Mouse (Mus musculus): ENCODE results near the gene Cldn22. TPM values are rescaled to one million over a fixed set of nuclear protein-coding genes. Genes with fewer than 3 reads are reported as not detected.

Gene Cldn22
- polyA plus RNA-seq (2012; rRNA removed), result 0.40 and 0.79 TPM in 2 replicates

DNA sequence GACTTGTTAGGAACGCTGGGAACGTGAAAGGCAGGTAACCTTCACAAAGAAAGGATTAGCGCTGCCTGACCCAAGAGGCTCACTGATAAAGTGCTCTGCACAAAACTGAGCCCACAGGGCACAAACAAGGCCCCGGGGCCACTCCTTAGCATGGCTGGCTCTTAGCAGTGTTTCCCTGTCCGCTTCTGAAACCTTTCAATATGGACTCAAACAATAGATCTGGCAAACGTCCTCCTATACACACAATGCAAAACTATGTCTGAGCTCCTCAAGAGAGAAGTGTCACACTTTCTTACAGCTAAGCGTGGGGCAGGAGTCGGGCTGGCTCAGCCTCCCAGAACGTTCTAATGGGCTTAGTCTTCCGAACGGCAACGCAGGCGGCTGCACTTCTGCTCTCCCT, at the start of gene Cldn22:
Cldn22 (plus strand) TSS at position 301 of the 400 bp plus-strand sequence.
- H3K4me3 ChIP-seq (ENCODE audit: control insufficient read depth, insufficient read depth, low read length), result no peak within 1 kb of the TSS
- 90% methylated on average over 13 of the region's 13 CpGs for WGBS
- no peak for DNase-seq
- no peak within 1 kb of the TSS for H3K27ac ChIP-seq (ENCODE audit: control insufficient read depth, insufficient read depth, low read length)
- TF ChIP-seq POLR2A (IDR thresholded peaks at IDR 0.05; ENCODE audit: control insufficient read depth, extremely low read depth, insufficient read depth, low read length, poor library complexity) (no peak), CTCF (IDR thresholded peaks at IDR 0.05; ENCODE audit: borderline replicate concordance, control insufficient read depth, extremely low read depth, insufficient read depth, low read length, poor library complexity) (no peak)
- H3K4me1 ChIP-seq (replicated peaks; ENCODE audit: control insufficient read depth, insufficient read depth, low read length), result no peaks in the 10 kb centered on the region
- H3K36me3 ChIP-seq (ENCODE audit: control insufficient read depth, insufficient read depth, low read length), result no peaks in the 10 kb centered on the region
- H3K27me3 ChIP-seq (ENCODE audit: control insufficient read depth, insufficient read depth, low read length), result no peaks in the 10 kb centered on the region

DNA sequence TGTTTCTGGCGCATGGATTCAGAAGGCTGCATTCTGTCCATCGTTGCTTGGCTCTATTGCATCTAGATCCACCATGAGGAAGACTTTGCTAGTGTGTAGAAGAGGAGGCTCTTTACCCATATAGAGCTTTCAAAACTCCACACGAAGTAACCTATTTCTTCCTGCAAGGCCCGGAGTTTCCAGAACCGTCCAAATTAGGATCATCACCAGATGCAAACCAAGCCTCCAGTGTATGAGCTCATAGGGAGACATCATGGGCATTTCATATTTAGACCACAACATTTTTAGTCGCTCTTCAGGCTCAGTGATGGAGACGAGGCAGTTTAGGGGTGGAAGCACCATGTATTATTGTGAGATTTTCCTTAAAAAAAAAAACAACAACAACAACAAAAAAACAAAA, 46.9 kb upstream of the Cldn22 start:
- TF ChIP-seq POLR2A (IDR thresholded peaks at IDR 0.05; ENCODE audit: control insufficient read depth, extremely low read depth, insufficient read depth, low read length, poor library complexity), result no peak
- TF ChIP-seq CTCF (IDR thresholded peaks at IDR 0.05; ENCODE audit: borderline replicate concordance, control insufficient read depth, extremely low read depth, insufficient read depth, low read length, poor library complexity), result no peak
- no peak for DNase-seq
- WGBS, result 93% methylated on average over 7 of the region's 7 CpGs
- Histone ChIP-seq H3K4me3 (ENCODE audit: control insufficient read depth, insufficient read depth, low read length) (no peak overlapping the region), H3K36me3 (ENCODE audit: control insufficient read depth, insufficient read depth, low read length) (no peaks in the 10 kb centered on the region), H3K4me1 (replicated peaks; ENCODE audit: control insufficient read depth, insufficient read depth, low read length) (no peaks in the 10 kb centered on the region), H3K27me3 (ENCODE audit: control insufficient read depth, insufficient read depth, low read length) (no peaks in the 10 kb centered on the region), H3K27ac (ENCODE audit: control insufficient read depth, insufficient read depth, low read length) (no peak overlapping the region)

DNA sequence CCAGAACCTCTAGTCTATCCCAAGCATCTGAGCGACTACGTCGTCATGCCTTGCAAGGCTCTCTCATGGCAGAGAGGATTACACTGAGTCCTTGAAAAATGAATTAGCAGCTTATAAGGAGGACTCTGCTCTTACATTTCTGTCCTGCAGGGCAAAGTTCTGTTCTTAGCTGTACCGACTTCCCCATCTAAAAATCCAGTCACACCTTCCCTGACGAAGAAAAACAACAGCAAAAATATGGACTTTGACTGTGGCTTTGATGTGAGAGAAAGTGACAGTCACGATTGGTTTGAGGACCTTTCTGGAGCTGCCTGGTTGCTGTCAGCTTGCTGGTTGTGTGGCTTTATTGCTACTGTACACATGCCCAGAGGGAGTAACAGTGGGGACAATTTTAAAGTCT, 44.7 kb upstream of the Cldn22 start:
- no peaks in the 10 kb centered on the region for H3K4me1 ChIP-seq (replicated peaks; ENCODE audit: control insufficient read depth, insufficient read depth, low read length)
- DNase-seq, result no peak
- 74% methylated on average over 6 of the region's 6 CpGs for WGBS

DNA sequence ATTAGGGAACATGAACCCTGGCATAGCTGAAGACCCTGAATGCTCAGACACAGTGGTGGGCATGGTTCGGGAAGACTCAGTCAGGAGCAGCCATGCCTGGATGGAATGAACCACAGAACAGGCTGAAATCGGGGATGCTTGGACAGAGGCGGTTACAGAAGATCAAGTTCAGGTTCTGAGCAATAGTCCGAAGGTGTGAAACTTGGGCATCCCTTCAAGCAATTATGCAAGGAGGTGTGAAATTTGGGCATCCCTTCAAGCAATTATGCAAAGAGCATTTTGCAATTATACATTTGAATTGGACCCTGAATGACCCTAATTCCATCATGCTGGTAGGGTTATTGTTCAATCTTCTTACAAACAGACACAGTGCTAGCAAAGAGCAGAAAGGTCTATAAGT, 42.4 kb upstream of the Cldn22 start:
- no peaks in the 10 kb centered on the region for H3K27me3 ChIP-seq (ENCODE audit: control insufficient read depth, insufficient read depth, low read length)
- WGBS, result 95% methylated on average over 4 of the region's 4 CpGs
- TF ChIP-seq CTCF (IDR thresholded peaks at IDR 0.05; ENCODE audit: borderline replicate concordance, control insufficient read depth, extremely low read depth, insufficient read depth, low read length, poor library complexity), result no peak
- TF ChIP-seq POLR2A (IDR thresholded peaks at IDR 0.05; ENCODE audit: control insufficient read depth, extremely low read depth, insufficient read depth, low read length, poor library complexity), result no peak
- no peaks in the 10 kb centered on the region for H3K4me1 ChIP-seq (replicated peaks; ENCODE audit: control insufficient read depth, insufficient read depth, low read length)
- H3K27ac ChIP-seq (ENCODE audit: control insufficient read depth, insufficient read depth, low read length), result no peak overlapping the region
- no peaks in the 10 kb centered on the region for H3K36me3 ChIP-seq (ENCODE audit: control insufficient read depth, insufficient read depth, low read length)
- H3K4me3 ChIP-seq (ENCODE audit: control insufficient read depth, insufficient read depth, low read length), result no peak overlapping the region
- DNase-seq, result no peak

More for the DNA sequence above, 44.7 kb upstream of the Cldn22 start:
- no peaks in the 10 kb centered on the region for H3K27me3 ChIP-seq (ENCODE audit: control insufficient read depth, insufficient read depth, low read length)
- no peak for TF ChIP-seq CTCF (IDR thresholded peaks at IDR 0.05; ENCODE audit: borderline replicate concordance, control insufficient read depth, extremely low read depth, insufficient read depth, low read length, poor library complexity)
- TF ChIP-seq POLR2A (IDR thresholded peaks at IDR 0.05; ENCODE audit: control insufficient read depth, extremely low read depth, insufficient read depth, low read length, poor library complexity), result no peak
- H3K27ac ChIP-seq (ENCODE audit: control insufficient read depth, insufficient read depth, low read length), result no peak overlapping the region
- H3K4me3 ChIP-seq (ENCODE audit: control insufficient read depth, insufficient read depth, low read length), result no peak overlapping the region
- no peaks in the 10 kb centered on the region for H3K36me3 ChIP-seq (ENCODE audit: control insufficient read depth, insufficient read depth, low read length)

DNA sequence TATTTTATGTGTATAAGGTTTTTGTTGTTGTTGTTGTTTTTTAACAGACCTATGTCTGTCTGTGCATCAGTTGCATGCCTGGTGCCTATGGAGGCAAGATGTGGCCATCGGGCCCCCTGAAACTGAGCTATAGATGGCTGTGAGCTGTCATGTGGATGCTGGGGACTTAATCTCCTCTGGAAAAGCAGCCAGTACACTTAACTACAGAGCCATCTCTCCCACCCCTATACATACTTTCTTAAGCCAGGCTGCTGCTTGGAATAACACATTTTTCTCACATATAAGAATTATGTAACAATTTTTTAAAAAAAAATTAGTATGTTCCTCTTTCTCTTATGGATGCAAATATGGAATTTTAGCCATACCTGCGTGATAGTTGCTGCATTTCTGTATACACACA, 40.7 kb upstream of the Cldn22 start:
- Histone ChIP-seq H3K4me1 (replicated peaks; ENCODE audit: control insufficient read depth, insufficient read depth, low read length) (no peaks in the 10 kb centered on the region), H3K36me3 (ENCODE audit: control insufficient read depth, insufficient read depth, low read length) (no peaks in the 10 kb centered on the region), H3K27me3 (ENCODE audit: control insufficient read depth, insufficient read depth, low read length) (no peaks in the 10 kb centered on the region), H3K27ac (ENCODE audit: control insufficient read depth, insufficient read depth, low read length) (no peak overlapping the region), H3K4me3 (ENCODE audit: control insufficient read depth, insufficient read depth, low read length) (no peak overlapping the region)
- no peak for TF ChIP-seq CTCF (IDR thresholded peaks at IDR 0.05; ENCODE audit: borderline replicate concordance, control insufficient read depth, extremely low read depth, insufficient read depth, low read length, poor library complexity)
- TF ChIP-seq POLR2A (IDR thresholded peaks at IDR 0.05; ENCODE audit: control insufficient read depth, extremely low read depth, insufficient read depth, low read length, poor library complexity), result no peak
- DNase-seq, result no peak
- WGBS, result 92% methylated on average over 2 of the region's 2 CpGs

GRCm38 (mm10) chr8:47783944-47784343, 40.3 kb upstream of the Cldn22 start:
- Histone ChIP-seq H3K27ac (ENCODE audit: control insufficient read depth, insufficient read depth, low read length) (no peak overlapping the region), H3K27me3 (ENCODE audit: control insufficient read depth, insufficient read depth, low read length) (no peaks in the 10 kb centered on the region), H3K4me3 (ENCODE audit: control insufficient read depth, insufficient read depth, low read length) (no peak overlapping the region), H3K36me3 (ENCODE audit: control insufficient read depth, insufficient read depth, low read length) (no peaks in the 10 kb centered on the region), H3K4me1 (replicated peaks; ENCODE audit: control insufficient read depth, insufficient read depth, low read length) (no peaks in the 10 kb centered on the region)
- WGBS, result 90% methylated on average over 6 of the region's 6 CpGs
- TF ChIP-seq CTCF (IDR thresholded peaks at IDR 0.05; ENCODE audit: borderline replicate concordance, control insufficient read depth, extremely low read depth, insufficient read depth, low read length, poor library complexity) (no peak), POLR2A (IDR thresholded peaks at IDR 0.05; ENCODE audit: control insufficient read depth, extremely low read depth, insufficient read depth, low read length, poor library complexity) (no peak)
- no peak for DNase-seq

GRCm38 (mm10) chr8:47784436-47784835, 39.8 kb upstream of the Cldn22 start:
- 95% methylated on average over 7 of the region's 7 CpGs for WGBS
- TF ChIP-seq POLR2A (IDR thresholded peaks at IDR 0.05; ENCODE audit: control insufficient read depth, extremely low read depth, insufficient read depth, low read length, poor library complexity) (no peak), CTCF (IDR thresholded peaks at IDR 0.05; ENCODE audit: borderline replicate concordance, control insufficient read depth, extremely low read depth, insufficient read depth, low read length, poor library complexity) (no peak)
- Histone ChIP-seq H3K36me3 (ENCODE audit: control insufficient read depth, insufficient read depth, low read length) (no peaks in the 10 kb centered on the region), H3K27me3 (ENCODE audit: control insufficient read depth, insufficient read depth, low read length) (no peaks in the 10 kb centered on the region), H3K4me1 (replicated peaks; ENCODE audit: control insufficient read depth, insufficient read depth, low read length) (no peaks in the 10 kb centered on the region), H3K27ac (ENCODE audit: control insufficient read depth, insufficient read depth, low read length) (no peak overlapping the region), H3K4me3 (ENCODE audit: control insufficient read depth, insufficient read depth, low read length) (no peak overlapping the region)
- DNase-seq, result no peak

All from thymus, adult 2 months (tissue).